Mouse (Mus musculus) thymus, adult 18-20 months (tissue): ENCODE results near the gene Tns1.

Experiments
- DNase-seq, 2 experiments: peaks; one replicate each; pipeline ENCODE4 v3.0.0; 2022; ENCODE audit warnings: mixed read lengths in 2 of 2

Tns1 gene

GRCm38 (mm10) chr1:74090329-74090728 lies 33.9 kb downstream of the Tns1 start:
- DNase-seq, result no peak

- DNase-seq, result no peak
Observed at GRCm38 (mm10) chr1:74088569-74088968, 35.7 kb downstream of the Tns1 start.

GRCm38 (mm10) chr1:74085566-74085965 lies 38.7 kb downstream of the Tns1 start:
- DNase-seq, result no peak

- no peak for DNase-seq
Observed at GRCm38 (mm10) chr1:74084752-74085151, 39.5 kb downstream of the Tns1 start.

GRCm38 (mm10) chr1:74084065-74084705 lies 40.1 kb downstream of the Tns1 start:
- DNase-seq, result no peak

- no peak for DNase-seq
Observed at GRCm38 (mm10) chr1:74082841-74083463, 41.3 kb downstream of the Tns1 start.

GRCm38 (mm10) chr1:74081573-74081989 lies 42.7 kb downstream of the Tns1 start:
- DNase-seq, result no peak

- peak in 1 of 2 experiments; percentile 49 for DNase-seq
Observed at GRCm38 (mm10) chr1:74077353-74077752, 46.9 kb downstream of the Tns1 start.

- no peak for DNase-seq
Observed at GRCm38 (mm10) chr1:74076230-74076629, 48.0 kb downstream of the Tns1 start.

- DNase-seq, result no peak
Observed at GRCm38 (mm10) chr1:74074693-74075485, 49.4 kb downstream of the Tns1 start.

- no peak for DNase-seq
Observed at GRCm38 (mm10) chr1:74073791-74074190, 50.5 kb downstream of the Tns1 start.

GRCm38 (mm10) chr1:74070745-74071144 lies 53.5 kb downstream of the Tns1 start:
- DNase-seq, result no peak

- no peak for DNase-seq
Observed at GRCm38 (mm10) chr1:74070001-74070551, 54.2 kb downstream of the Tns1 start.

- DNase-seq, result no peak
Observed at GRCm38 (mm10) chr1:74069085-74069835, 55.0 kb downstream of the Tns1 start.

- DNase-seq, result peak; percentile 52 to 54
Observed at GRCm38 (mm10) chr1:74068366-74069084, 55.7 kb downstream of the Tns1 start.

- peak in 1 of 2 experiments; percentile 38 for DNase-seq
Observed at GRCm38 (mm10) chr1:74067866-74068265, 56.4 kb downstream of the Tns1 start.

GRCm38 (mm10) chr1:74066576-74066975 lies 57.7 kb downstream of the Tns1 start:
- DNase-seq, result no peak

- no peak for DNase-seq
Observed at GRCm38 (mm10) chr1:74066061-74066460, 58.2 kb downstream of the Tns1 start.

- DNase-seq, result no peak
Observed at GRCm38 (mm10) chr1:74060046-74060445, 64.2 kb downstream of the Tns1 start.

- no peak for DNase-seq
Observed at GRCm38 (mm10) chr1:74059552-74059951, 64.7 kb downstream of the Tns1 start.

GRCm38 (mm10) chr1:74058771-74059170 lies 65.5 kb downstream of the Tns1 start:
- no peak for DNase-seq

GRCm38 (mm10) chr1:74058309-74058708 lies 65.9 kb downstream of the Tns1 start:
- no peak for DNase-seq
